Mouse (Mus musculus) embryo, embryonic 10 days (tissue): Measurements from ENCODE around the gene Zwilch.
"Not testable (repeated sequence)": the region's sequence is repeated elsewhere in the genome, so short reads cannot be mapped to it uniquely, and the experiment has no call there.

ENCODE experiments used
- DNase-seq: peaks from one replicate; pipeline ENCODE4 v3.0.0-alpha.2; 2015; ENCODE audit warnings: low spot score

The Zwilch gene

DNA sequence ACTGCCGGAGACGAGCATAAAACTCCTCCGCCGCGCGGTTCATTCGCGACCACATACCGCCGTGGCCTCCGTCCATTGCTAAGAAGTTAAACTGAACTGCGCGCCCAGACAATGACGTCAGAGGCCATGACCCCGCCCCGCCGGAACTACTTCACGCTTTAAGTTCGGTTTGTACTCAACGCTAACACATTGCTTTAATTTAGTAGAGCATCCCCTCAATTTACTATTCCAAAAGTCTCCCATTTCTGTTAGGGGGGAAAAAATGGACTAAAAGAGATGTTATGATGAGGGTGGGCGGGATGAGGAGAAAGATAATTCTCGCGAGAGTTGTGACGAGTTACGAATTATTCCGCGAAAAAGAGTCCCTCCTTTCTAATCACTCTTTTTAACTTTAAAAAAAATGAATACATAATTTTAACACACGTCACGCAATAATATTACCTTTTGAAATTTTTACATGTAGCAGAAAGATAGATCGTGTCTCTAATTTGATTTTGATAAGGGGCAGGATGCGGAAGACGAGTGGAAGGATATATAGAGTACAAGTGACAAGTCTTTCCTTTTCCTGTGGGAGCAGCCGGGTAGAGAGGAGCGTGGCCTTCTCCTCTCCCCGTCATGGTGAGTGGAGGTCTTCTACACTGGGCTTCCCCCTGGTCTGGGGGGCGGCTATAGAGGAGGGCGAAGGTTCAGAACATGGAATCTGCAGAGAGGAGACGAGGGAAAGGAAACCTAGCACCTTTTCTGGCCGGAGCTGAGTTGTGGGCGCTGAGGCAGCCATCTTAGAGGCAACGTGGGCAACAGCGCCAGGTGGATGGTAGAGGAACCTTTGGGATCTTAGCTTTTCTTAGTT is at the start of gene Zwilch, which contains the start of gene Rpl4:
Zwilch (minus strand) TSS at position 289 of the 850 bp plus-strand sequence.
Rpl4 (plus strand) TSS at position 560 of the 850 bp plus-strand sequence.
- peak; percentile 93 for DNase-seq

DNA sequence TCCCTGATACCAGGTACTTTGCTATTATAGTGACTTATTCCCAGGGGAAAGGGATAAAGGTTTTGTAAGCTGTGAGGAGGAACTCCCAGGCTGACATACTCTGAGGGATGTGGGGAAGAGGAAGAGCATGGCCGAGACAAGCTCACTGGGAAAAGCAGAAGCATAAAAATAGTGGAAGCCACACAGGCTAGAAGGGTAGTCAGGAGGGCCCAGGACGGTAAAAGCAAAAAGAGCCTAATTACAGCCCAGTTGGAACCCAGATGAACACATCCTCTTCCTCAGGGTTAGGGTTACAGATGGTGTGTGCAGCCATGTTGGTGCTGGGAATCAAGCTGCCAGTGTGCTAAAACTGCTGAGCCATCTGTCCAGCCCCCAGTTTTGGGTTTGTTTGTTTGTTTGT is 49.2 kb upstream of the Zwilch start:
- no peak for DNase-seq

DNA sequence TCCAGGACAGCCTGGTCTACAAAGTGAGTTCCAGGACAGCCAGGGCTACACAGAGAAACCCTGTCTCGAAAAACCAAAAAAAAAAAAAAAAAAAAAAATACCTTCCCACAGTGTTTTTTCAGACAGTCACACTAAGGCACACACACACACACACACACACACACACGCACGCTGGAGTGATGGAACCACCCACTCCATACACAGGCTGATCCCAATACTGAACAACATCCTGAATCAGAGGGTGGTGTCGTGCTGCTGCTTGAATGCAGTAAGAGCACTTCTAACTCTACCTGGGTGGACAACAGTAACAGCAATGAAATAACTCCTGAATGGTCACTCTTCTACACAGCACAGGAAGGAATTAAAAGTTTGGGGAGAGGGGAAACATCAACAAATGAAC is 48.6 kb upstream of the Zwilch start:
- DNase-seq, result no peak

DNA sequence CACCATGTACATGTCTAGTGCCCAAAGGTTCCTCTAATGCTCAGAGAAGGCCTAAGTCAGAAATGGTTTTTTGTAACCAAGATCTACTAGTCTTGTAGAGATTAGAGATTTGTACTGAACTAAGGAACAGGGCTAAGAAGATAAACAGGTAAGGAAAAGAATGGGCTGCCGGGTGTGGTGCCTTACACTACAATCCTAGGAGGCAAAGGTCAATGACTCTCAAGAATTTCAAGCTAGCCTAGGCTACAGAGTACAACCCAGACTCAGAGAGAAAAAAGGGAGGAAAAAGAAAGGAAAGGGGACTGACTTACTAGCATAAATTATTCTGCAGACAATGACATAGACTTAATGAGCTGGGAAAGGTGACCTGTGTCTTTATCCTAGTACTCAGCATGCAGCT is 47.7 kb upstream of the Zwilch start:
- DNase-seq, result no peak

DNA sequence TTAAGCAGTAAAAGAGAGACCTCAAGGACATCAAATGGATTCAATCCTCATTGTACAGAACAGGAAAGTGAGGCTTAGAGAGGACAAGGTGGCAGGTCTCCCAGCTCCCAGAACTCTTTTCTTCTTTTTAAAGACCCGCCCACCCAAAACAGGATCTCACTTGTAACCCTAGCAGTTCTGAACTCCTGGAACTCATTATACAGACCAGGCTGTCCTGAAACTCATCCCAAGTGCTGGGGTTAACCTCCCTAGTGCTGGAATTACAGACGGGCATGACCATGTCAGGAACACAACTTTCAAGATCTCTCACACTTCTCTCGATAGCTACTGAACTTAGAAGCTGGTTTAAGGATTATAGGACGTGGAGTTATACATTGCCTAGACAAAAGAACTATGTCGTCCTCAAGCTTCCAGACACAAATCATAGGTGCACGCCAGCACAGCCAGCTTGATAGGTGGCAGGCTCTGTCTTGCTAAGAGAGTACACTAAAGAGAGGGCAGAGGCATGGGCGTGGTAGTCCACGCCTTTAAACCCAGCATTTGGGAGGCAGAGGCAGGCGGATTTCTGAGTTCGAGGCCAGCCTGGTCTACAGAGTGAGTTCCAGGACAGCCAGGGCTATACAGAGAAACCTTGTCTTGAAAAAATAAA is 47.0 kb upstream of the Zwilch start:
- DNase-seq, result no peak

DNA sequence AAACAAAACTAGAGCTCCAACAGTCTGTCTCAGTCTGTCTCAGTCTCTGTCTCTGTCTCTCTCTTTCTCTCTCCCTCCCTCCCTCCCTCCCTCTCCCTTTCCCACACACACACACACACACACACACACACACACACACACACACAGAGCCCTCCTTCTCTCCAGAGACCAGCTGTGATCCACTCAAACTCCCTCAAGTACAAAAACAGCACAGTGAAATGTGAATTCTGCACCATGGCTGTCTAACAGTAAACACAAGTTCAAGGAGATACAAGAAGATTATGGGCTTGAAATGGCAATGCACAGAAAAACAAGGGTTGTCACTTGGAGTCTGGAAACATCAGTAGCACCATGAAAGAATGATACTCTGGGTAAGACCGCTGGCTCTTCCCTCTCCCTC is 46.4 kb upstream of the Zwilch start:
- no peak for DNase-seq

DNA sequence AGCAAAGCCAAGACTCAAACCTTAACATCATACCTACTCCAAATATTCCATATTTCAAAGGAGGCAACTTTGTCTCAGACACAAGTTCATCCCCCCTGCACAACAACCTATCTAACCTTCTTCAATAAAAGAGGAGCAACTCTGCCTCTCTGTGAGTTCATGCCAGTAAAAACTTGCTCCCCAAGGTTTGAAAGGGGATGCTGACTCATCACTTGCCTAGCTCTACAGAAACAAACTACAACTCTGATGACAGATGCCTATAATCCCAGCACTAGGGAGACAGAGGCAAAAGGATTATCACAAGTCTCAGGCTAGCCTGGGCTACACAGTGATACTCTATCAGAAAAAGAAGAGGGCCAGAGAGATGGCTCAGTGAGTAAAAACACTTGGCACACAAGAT is 45.0 kb upstream of the Zwilch start:
- no peak for DNase-seq

DNA sequence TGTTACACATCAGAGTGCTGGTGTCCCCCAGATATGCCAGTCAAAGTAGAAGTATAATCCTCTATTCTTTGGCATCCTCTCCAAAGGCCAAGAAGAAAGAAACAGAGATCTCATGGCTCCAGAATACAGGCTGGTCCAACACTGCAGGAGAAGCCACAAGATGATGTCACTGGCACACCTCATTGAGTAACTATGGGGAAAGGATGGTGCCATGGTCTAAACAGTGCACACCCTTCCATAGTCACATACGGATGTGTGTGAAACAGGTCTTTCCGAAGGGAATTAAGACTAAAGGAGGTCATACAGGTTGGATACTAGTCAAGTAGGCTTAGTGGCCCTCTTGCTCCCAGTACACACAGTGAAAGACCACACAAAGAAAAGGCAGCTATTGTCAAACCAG is 43.7 kb upstream of the Zwilch start:
- no peak for DNase-seq

DNA sequence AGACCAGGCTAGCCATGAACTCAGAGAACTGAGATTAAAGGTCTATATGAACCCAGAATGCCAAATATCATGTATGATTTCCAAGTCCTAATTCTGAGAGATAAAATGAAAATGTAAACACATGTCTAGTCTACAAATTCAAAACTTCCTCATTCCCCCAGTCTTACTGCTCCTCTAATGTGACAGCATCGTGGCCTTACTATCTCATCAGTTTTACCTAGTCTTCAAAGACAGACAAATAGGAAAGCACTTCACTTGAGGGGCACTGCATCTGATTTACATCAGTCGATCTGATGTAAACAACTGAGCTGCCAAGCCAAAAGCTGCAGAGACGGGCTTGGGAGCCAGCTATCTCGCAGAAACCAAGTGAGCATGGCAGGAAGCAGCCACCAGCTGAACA is 43.2 kb upstream of the Zwilch start:
- no peak for DNase-seq

DNA sequence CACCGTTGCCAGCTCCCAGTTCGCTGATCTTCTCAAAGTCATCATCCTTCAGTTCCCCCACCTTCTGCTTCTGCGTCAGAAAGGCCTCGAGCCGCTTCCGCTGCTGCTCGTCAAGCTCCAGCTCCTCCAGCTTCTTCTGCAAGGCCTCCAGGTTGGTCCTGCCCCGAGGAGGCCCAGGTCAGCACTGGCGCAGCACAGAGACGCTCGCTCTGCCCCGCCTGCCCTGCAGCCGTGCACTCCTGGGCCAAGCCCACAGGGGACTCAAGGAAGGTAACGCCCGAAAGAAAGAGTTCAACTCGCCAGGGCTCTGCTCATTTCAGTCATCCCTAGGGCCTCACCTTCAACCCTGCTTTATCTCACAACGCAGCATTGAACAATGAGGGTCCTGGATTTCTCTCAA is 41.5 kb upstream of the Zwilch start:
- DNase-seq, result no peak

DNA sequence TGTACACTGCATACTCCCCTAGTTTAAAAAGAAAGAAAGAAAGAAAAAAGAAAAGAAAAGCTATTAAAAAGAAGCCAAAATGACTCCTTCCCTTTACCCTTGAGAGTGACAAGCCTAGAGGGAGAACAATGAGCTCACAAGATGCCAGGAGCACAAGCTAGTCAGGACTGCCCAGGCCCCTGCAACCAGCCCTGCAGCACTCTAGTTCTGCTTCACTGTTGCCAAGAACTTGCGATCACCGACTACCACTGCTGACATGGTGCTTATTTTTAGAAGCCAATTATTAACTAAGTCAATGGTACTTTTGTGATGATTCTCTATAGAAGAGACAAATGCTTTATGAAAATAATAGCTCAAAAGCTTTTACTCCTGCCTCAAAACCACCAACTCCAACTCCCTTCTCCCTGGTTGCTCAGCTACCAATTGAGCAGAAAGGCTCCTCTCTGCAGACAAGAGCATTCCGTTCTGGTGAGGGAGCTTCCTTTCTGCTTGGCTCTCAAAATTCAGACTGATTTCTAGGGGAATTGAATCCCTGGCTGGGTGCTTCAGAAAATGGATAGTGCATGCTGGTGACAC is 34.7 kb upstream of the Zwilch start:
- DNase-seq, result no peak

DNA sequence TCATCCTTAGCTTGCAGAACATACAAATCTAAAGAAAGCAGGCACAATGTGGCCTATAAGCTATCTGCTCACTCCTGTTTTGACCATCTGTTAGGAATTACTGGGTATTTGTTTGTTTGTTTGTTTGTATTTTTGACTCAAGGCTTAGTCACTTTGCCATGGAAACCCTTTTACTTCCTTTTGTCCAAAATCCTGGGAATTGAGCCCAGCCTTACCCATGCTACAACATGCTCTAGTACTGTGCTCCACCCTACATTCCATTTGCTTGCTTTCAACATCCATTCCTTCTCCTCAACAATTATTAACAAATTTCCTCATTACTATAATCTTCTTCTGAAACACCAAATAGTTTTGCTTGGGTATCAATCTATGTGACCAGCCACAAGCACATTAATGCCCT is 30.0 kb upstream of the Zwilch start:
- DNase-seq, result no peak

DNA sequence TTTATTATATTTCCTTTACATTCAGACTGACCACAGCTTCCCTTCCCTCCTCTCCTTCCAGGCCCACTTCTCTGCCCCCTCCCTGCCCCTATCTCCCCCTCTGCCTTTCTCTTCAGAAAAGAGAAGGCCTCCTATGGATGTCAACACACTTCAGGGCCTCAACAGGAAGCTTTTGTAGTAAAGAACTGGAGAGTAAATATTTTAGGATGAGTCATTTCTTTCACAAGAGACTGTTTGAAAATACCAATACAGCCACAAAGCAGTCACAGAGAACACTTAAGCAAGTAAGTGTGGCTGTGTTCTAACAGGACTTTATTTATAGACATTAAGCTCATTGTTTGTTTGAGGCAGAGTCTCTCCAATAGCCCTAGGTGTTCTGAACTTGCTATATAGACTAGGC is 29.4 kb upstream of the Zwilch start:
- no peak for DNase-seq

DNA sequence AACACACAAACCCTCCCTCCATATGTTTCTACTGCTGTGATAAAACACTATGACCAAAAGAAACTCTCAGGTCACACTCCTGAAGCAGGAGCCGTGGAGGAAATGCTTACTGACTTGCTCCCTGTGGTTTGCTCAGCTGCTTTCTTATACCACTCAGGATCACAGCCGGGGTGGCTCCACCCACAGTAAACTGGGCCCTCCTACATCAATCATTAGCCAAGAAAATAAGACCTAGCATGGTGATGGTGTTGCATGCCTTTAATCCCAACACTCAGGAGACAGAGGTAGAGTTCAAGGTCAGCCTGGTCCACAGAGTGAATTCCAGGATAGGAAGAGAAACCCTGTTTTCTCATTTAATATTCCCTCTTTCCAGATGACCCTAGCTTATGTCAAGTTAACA is 27.0 kb upstream of the Zwilch start:
- no peak for DNase-seq

DNA sequence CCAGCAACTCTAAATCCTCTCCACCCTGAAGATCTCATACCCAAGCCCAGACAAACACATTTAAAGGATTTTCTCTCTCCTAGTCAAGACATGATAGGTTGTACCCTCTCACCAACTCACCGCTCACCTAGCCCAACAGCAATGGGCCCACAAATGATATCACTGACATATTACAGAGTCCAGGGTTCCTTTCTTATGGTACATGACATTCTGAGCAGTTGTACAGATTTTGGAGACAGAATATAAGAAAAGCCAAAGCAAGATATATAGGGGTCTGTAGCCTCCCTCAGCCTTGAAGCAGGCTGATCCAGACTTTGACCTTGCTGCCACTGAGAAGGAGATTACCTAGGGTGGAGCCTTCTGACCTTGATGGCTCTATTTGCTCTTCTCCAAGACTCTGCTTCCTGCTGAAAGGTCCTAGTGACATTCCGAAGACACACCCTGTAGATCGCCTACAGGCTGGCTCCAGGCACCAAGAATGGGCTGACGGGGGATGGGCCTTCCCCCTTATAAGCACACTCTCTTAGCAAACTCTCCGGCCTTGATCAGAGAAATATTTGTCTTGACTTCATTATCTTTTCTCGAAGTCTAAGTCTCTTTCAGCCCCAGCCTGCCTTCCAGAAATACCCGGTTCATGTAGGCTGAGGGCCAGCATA is 26.0 kb upstream of the Zwilch start:
- DNase-seq, result not testable (repeated sequence)

DNA sequence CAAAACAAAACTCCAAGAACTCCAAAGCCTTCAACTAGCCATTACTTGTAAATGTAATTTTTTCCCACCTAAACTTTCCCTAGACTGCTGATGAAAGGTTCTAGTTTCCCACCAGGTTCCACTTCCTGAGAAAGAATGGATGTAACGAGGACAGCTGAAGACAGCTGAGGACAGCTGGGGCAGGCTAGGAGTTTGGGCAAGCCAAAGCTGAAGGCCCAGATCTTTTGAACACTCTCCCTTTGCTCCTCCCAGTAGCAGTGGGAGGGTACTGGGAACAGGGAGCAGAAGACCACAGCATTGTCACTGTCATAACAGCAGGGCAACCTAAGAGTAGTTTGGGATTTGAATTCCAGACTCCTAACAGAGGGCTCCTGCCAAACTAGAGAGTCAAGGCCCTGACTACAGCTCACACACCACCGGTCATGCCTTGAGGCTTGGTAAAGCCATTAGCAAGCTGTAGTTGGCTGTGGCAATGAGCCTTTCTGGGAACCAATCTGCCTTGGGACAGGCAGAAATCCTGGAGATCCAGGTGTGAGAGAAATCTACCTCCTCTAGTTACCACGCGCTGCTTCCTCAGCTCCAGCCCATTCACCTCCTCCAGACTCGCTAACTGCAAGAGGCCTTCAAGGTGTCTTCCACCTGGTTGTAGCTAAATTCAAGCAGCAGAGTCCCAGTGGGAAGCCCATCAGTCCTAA is 25.3 kb upstream of the Zwilch start:
- no peak for DNase-seq

DNA sequence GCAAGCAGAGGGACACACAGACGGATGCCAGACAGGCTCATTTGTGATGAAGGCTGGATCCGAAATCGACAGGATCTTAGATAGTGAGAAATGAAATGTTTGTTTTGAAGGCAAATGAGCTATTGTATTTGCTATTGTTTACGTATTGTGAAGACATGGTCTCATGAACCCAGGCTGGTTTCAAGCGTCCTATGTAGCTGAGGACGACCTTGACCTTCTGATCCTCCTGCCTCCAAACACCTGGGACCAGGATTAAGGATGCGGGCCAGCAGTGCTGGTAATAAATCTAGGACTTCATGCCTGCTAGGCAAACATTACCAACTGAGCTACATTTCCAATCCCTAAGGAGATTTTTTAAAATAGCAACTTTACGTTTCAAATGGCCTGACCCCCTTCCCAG is 24.6 kb upstream of the Zwilch start:
- no peak for DNase-seq

DNA sequence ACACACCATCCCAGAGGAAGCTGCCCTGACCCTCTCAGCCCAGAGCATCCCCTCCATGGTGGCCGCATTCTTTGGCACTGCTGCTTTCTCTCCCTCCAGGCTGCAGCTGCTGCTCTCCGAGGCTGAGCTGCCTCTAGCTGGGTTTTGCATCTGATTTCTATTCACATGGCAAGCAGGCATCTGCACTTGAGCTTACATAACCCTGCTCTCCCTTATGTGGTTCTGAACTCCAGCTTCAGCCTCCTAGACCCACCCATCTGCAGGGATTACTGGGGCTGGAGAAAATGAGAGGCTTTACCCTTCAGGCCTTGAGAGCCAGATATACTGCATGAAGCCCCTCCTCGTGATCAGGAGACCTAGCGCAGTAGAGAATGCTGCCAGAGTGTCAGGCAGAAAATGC is 22.6 kb upstream of the Zwilch start:
- no peak for DNase-seq

DNA sequence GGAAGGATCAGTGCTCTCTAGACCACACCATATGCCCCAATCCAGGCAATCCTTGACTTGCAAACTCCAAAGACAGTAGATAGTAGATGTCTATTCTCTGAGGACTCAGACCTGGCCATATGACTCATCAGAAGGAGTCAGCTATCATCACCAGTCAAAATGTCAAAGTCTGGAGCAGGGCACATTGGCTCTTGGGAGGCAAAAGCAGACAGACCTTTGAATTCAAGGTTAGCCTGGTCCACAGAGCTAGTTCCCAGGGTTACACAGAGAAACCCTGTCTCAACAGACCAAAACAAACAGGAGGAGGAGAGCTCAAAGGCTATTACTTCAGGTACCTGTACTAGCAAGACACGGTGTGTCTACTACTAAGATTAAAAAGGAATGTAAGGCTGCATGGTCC is 21.0 kb upstream of the Zwilch start:
- DNase-seq, result no peak

DNA sequence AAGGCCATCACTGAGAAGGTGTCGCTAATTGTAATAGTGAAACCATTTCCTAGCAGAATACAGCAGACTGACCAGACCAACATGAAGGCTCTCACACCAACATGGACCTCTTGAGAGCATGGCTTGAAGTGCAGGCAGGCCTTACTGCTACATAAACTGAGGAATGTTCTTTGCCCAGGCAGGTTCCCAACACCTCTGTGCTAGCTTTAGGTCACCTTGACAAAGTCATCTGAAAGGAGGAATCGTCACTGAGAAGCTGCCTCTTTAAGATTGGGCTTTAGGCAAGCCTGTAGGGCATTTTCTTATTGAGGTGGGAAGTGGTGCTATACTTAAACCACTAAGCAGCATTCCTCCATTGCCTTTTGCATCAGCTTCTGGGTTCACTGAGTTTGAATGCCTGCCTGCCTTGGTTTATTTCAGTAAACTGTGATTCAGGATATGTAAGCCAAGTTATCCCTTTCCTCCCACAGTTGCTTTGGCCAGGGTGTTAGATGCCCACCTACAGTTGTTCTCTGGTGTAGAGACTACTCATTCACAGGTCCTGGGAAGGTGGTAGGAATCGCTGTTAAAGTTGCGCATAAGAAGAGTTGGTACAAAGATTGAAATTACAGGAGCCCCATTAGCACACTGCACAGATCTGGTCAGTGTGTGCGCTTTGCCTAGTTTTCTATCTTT is 11.4 kb upstream of the Zwilch start:
- DNase-seq, result no peak

DNA sequence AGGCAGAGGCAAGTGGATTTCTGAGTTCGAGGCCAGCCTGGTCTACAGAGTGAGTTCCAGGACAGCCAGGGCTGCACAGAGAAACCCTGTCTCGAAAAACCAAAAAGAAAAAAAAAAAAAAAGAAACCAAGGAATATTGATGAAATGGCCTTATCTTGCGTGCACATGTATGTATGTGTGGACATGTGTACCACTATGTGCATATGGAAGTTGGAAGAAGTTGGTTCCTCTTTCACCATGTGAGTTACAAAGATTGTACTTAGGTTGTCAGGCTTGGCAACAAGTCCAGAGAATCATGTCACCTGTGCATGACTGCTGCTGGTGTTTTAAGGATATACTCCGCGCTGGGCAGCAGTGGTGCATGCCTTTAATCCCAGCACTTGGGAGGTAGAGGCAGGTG is 10.4 kb upstream of the Zwilch start:
- not testable (repeated sequence) for DNase-seq
